Mouse (Mus musculus) heart, embryonic 15.5 days (tissue): ENCODE results near the gene Brms1l. TPM values are rescaled to one million over a fixed set of nuclear protein-coding genes. Genes with fewer than 3 reads are reported as not detected.

Experiments
- microRNA-seq: library from miRNA; unstranded; fragments of <30 nt; microRNA quantifications from one replicate; pipeline ENCODE4, GENCODE M21; 2016
- polyA plus RNA-seq: library from polyadenylated mRNA; unstranded; fragments of >200 nt; fragmentation: Nextera tagmentation; extraction: Ambion mirVana; gene quantifications from 2 replicates; pipeline ENCODE4 v1.2.1, GENCODE M21; 2015

The Brms1l gene
- polyA plus RNA-seq, 1 experiment from 2014 or later = 24.6 TPM

Small RNAs within 50 kb of the gene (microRNA-seq; reads per million reads assigned to microRNA genes)
- gene Gm23394 = 1.1 reads per million

Other genes with a start within 250 kb of the Brms1l start
- gene Insm2, start 236.9 kb upstream of the Brms1l start, polyA plus RNA-seq = 0.04 and 1.3 TPM in 2 replicates
- gene Ralgapa1, start 15.2 kb upstream of the Brms1l start, polyA plus RNA-seq = 16.7 and 17.6 TPM in 2 replicates